Mouse (Mus musculus) adrenal gland, postnatal 10 days (tissue): Measurements from ENCODE around the gene Atp5e. TPM values are rescaled to one million over a fixed set of nuclear protein-coding genes. Genes with fewer than 3 reads are reported as not detected.

Source experiments
- DNase-seq: peaks from one replicate; pipeline ENCODE4 v3.0.0; 2021; ENCODE audit warnings: mixed read lengths
- total RNA-seq, 2 experiments: library from RNA; stranded (reverse); gene quantifications; 2 replicates each; pipeline ENCODE4 v1.2.3; 2021

Atp5e gene
- total RNA-seq, 2 experiments from 2014 or later, result 569 to 676 TPM

DNA sequence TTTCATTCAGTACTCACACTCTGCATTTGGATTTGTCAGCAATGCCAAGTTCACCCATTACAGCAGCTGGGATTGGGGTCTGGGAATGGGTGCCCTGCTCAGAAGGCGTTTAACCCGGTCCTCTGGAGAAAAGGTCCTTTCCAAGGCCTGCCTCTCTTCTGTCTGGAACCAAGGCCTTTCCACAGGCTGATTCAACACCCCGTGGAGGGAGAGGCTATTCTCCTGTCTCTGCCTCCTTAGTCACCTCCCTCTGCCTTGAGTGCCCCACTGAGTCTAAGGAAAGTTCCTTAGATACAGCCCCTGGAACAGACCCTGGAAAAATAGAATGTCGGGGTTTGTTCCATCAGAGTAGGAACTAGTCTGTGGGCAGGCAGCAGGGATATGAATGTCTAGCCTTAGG, 15.5 kb downstream of the Atp5e start:
- no peak for DNase-seq

DNA sequence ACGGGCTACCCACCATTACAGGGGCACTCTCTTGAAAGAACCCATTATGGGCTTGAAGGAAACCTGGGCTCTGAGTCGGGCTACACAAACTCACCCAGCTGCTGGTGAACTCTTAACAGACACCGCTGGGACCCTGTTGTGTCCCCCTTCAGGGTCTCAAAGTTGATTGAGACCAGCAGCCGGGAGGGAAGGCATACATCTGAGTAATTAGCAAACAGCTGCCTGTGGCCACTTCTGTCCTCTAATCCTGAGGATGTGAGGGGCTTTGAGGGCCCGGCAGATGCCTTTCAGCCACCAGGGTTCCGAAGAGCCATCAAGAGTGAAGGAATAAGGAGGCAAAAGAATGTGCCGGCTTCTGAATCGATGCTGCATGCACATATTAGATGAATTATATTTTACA, 17.0 kb downstream of the Atp5e start:
- DNase-seq, result no peak

DNA sequence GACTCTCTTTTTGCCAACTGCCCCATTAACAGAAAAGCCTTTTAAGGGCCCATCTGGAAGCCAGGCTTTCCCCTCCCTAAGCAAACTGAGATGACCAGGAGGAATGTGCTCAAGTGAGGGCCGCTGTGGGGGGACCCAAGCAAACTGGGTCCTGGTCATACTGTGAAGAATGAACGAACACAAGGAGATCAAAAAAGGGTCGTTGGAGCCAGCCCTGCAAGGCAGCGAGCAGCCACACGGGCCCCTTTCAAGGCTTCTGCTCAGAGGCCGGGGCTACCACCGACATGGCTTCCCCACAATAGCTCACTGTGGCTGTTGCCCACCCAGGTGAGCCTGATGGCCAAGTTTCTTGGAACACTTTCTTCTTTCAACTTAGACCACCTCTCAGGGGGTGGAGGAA, 17.4 kb downstream of the Atp5e start:
- no peak for DNase-seq

DNA sequence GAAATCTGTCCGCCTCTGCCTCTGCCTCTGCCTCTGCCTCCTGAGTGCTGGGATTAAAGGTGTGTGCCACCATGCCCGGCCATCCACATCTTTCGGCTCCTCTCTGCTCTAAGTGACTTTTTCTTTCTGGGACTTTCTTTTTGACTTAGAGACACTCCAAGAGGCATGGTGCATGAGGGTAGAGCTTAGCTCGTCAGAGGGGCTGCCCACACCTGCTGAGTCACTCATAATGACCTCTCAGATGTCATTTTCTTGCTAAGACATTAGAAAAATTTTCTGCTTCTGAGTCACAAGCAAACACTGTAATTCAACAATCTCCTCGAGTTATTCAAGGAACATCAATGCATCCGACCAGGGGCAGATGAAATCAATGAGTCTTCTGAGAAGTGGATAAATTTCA, 18.9 kb downstream of the Atp5e start:
- DNase-seq, result no peak

DNA sequence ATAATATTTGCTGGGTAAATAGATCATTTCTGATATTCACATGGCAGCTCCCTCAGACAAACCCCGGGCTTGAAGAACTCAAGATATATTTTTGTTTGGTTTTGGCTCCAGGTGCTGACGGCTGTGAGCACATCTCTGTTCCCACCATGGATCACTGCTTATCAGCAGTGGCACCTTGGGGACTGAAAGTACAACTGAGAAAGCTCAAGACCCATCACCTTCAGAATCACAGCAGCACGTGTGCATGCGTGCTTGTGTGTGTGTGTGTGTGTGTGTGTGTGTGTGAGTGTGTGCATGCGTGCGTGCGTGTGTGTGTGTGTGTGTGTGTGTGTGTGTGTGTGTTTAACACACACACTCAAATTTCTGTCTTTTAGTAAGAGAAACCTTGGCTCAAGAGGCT, 19.5 kb downstream of the Atp5e start:
- no peak for DNase-seq

DNA sequence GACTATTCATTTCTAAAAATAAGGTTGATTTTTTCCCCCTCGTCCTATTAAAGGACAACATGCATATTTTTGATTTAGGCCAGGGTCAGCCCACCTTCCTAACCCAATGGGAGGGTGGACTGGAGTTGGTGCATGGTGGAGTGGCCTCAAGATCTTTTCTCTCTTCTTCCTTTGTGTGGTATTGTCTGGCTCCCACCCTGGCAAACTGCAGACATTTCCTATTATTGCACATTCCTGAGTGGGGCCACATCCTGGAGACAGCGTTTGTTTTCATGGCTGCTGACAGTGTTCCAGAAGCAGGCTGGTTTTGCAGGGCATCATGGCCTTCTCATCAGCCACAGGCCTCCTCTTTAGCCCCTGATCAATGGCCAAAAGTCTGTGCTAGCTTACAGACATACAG, 20.9 kb downstream of the Atp5e start:
- no peak for DNase-seq

DNA sequence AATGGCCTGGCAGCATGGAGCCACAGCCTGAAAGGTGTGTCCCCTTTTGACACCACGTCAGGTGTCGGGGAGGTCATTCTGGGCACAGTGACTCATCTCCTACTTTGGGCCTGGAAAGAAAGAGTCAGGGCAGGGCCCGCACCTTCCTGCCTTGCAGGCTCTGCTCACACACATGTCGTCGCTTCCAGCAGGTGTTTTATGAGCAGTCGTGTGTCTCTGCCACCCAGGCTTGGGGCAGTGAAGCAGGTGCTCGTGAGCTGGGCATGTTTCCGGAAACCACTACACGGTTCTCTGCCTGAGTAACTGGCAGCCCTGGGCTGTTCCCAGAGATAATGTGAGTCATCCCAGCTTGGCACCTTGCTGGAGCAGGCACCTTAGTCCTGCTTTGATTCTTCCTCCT, 21.4 kb downstream of the Atp5e start:
- DNase-seq, result peak; percentile 31

DNA sequence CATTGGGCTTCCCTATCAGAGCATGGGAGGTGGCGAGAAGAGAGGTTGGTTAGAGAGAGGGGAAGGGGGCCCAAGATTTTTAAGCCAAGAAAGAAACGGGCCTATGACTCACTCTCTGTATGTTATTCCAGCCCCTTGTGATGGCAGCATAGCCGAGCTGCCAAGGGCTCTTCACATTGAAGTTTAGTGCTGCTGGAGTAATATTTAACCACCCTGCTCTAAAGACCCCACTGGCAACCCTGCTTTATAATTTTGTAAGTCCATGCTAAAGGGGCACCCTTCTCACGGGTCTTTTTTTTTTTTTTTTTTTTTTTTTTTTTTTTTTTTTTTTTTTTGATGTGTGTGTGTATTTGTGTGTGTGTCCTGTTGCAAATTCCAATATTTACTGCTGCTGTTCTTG, 22.0 kb downstream of the Atp5e start:
- DNase-seq, result no peak

DNA sequence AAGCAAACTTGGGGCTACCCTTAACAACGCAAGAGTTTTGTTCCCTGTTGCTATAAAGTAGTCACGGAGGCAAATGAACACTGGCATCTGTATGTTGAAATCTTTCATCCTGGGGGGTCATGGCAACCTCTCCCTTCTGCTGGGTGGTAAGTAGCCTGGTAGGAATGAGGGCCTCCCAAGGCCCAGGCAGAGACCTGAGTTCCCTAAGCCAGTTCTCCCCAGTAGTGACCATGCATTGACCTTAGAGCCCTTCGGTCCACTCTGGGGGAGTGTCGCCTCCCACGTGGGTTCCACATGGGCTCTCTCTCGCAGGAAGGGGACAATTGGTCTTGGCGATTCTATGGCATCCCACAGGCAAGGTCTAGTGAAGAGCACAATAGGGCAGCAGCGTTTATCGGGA, 23.9 kb downstream of the Atp5e start:
- DNase-seq, result no peak

DNA sequence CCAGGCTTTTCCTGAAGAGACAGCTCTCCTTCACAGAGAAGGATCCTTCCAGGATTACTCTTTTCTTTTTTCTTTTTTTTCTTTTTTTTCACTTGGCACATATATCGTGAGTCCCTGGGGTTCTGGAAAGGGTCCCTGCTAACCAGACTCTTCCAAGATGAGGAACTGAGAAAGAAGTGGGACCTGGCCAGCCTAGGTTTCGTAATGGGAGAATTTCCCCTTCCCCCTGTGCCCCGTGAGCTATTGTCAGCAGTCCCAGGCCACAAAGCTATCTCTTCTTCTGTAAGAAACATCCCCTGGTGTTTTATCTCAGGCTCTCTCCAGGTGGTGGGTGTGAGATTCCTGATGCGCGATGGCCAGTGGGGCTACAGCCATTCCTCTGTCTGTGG, 24.5 kb downstream of the Atp5e start:
- DNase-seq, result no peak

DNA sequence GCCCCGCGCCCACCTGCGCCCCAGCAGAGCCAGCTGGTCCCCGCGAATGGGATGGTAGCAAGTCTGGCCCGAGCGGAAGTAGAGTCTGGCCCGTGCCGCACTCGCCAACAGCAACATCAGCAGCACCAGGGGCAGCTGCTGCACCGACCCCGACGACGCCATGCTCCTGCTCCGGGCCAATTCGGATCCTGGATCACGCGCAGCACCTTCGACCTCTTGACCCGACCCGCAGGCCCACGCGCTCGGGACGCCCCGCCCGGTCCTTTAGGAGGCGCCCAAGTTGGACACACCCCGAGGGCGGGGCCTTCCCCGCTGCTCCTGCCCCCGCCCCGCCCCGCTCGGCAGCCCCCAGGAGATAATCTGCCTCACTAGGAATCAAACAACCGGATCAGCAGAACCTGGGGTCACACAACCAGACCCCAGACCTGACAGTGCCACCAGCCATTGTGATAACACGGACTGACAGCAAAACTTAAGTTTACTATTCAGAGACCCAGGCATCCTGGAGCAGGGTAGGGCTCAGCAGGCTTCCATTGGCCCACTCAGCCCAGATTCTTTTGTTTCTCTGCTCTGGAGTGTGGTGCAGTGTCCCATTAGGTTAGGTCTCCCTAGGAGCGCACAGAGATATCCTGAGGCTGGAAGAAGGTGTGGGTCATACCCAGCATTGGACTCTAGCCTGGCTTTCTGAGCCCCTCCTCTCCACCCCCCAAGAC, 25.0 kb downstream of the Atp5e start, which contains the start of gene Ctsz:
Gene Ctsz, minus strand, starts transcription at position 303 of the 713 bp plus-strand sequence.
- DNase-seq, result peak; percentile 85

DNA sequence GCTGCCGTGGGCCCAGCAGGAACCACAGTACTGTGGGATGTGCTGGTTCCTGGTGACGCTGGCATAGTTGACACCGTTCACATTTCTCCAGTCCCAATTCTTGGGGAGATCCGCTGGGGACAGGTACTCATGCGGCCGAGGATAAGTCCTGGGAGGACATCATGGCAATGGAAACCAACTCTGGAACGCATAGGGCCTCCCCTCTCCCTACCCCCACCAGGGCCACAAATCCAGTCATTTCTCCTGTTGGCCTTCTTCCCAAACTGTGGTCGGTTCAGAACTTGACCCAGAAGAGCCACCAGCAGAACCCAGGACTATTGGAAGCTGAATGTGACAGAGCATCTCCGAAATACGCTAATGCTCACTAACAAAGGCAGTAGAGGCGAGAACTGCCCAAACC, 25.7 kb downstream of the Atp5e start:
- no peak for DNase-seq

DNA sequence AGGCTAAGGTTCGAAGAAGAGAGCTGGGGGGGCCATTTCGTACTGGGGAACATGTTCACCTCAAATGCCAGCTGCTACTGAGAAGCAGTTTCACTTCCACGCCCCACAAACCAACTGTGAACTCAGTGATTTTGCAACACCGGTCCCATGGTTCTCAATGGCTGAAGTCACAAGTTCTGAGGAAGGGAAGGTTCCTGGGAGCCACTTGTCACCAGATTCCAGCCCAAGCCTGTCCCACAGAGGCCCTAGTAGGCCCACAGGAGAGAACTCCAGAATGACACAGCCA, 26.3 kb downstream of the Atp5e start:
- DNase-seq, result peak; percentile 40

DNA sequence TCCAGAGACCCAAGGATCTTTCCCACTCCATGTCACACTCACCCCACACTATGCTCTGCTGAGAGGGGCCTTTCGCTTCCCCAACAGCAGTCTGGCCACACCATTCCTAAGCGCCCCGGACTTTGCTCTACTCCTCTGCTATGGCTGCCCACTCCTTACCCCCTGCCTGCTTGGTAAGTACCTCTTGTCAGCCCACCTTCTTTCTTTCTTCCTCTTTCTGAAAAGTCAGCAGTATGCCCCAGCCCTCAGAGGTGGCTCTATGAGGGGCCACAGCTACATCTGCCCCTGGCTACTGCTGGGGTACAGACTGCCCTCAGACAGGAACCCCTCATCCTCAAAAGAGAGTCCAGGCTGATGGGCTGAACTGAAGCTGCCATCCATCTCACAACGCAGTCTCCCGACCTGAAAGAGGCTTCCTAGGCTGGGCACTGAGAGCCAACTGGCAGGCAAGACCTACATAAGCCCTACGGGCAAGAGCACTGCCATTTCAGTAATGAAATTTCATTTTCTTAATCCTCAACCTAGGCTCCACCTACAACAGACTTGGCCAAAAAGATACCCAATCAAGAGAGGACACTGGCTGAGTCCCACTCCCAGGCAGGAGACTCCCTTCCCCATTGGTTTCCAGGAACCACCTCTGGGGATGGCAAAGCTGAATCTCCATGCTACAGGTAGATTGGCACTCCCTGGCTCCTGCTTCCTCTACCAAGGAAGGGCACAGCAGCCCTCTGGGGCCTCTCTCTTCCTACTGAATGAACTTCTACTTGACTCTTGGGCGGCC, 26.8 kb downstream of the Atp5e start:
- no peak for DNase-seq

DNA sequence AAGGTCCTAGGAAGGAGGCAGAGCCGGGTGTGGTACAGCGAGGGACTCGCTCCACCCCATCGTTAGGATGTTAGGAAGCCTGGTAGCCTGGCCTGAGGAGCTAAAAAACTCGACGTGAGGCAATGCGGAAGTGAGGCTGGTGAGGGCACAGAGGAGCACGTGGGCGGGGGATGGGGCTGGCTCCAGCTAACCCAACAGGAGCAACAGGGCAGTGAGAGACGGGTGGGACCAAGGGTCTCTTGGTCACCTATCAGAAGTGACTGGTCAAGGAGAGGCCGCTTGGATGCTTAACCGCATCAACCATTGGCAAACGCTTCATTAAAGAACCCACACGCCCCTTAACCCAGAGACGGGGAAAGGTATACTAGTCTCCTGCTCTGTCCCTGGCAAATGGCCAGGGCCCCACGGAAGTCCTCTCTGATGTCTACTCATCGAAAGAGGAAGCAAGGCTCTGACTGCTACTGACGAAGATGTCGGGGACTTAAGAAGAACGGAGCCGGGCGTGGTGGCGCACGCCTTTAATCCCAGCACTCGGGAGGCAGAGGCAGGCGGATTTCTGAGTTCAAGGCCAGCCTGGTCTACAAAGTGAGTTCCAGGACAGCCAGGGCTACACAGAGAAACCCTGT, 27.7 kb downstream of the Atp5e start:
- DNase-seq, result no peak

DNA sequence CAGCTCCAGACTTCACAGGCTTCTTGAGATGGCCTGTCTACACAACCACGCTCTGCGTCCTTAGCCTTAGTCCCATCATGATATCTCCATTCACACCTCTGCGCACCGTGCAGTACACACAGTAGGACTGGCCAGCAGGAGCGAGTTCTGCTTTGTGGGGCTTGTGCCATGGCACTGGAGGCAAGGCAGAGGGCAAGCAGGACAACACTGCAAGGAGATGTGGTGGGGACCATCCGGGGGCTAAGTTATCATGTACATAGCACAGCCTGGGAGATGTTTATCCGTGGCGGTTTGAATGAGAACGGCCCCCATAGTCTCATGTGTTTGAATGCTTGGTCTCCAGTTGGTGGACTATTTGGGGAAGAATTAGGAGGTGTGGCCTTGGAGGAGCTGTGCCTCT, 29.0 kb downstream of the Atp5e start:
- no peak for DNase-seq

DNA sequence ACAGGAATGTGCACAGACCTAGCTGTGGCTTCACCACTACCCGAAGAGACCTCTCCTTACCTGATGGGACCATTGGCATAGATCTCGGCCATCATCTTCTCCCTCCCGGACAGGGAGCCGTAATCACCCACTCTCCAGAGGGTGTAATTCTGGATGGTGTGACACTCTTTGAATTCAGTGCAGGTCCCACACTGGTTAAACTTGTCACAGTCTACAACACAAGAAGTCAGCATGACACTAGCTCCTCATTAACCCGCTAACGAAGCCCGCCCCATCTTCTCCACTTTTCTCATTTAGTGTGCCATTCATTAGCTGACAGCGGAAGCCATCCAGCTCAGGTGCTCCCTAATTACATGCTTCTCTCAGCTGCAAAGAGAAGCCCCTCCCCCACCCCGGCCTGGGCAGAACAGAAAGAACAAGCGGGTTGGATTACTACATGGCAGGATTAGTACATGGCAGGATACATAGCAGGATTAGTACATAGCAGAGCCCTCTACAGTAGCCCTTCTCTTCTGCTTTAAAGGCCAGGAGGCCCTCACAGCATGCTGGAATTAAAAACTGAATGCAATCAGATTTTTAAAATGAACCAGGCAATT, 34.8 kb downstream of the Atp5e start:
- DNase-seq, result no peak

DNA sequence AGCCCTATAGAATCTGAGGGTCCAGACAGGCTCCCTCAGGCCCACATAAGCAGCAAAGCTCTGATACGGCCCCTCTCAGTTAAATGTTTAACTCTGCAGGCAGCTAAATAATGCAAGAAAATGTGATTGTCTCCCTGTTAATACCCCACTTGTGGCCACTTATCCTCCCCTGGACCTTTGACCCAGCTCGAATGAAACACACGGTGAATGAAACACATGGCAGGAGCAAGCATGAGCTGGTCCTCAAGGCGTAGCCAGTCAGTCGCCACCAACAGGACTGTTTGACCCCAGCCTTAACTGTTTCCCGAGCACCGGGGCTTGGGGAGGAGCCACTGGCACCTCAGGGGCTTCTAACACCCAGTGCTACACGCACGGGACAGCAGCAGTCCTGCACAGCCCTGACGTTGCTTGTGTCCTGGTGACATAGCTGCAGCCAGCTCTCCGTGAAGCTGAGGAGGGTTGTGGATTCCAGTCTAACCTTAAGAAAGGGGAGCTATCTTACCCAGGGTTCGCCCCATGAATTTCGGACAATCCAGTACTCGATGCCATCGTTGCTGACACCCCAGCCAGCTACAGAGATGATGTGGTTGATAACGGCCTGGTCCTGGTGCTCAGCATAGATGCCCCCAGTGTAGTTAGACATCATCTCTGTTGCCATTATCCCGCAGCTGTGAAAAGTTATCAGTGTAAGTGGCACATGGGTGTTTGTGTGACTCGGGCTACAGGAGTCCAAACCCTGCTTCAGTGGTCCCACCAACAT, 35.6 kb downstream of the Atp5e start:
- DNase-seq, result no peak

DNA sequence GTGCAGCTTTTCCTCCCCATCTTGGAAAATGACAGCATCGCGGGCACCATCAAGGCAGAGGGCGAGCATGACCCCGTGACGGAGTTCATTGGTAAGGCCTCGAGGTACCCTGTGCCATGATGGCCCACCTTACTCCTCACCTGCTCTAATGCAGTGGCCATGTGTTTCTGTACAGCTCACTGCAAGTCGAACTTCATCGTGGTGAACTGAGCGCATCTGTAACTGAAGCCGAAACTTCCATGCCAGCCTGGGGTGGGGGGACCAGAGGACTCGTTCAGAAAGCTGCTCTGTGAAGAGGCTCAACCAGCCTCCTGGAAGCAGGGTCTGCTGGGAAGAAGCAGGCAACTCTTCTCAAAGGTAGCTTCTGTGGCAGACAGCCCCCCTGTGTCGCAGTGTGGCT, 37.0 kb downstream of the Atp5e start:
- no peak for DNase-seq

DNA sequence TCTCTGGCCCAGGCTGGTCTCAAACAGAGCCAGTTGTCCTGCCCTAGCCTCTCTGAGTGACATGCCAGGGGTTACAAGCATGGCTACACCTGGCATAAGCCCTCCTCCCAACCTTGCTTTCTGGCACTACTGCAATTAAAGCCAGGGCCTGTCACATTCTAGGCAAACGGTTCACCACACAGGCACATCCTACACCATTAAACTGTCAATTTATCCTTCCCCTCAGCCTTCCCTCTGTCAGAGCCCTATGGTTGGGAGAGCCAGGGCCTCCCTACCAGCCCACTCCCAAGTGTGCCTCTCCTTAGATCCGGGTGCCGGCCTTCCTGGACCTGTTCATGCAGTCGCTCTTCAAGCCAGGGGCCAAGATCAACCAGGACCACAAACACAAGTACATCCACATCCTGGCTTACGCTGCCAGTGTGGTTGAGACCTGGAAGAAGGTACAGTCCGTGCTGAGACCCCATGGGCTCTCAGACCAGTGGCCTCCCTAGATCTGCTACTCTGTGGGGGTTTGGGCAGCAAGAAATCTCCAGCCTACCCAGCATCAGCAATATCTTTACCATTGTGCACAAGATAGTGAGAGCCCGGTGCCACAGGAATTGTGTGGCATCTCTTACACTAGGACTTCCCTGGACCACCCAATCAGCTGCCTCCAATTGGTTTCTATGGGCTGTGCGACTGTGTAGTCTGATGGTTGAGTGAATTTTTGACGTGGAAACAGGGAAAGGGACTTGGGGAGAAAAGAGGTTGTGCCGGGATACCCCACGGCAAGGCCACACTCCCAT, 39.4 kb downstream of the Atp5e start:
- no peak for DNase-seq

DNA sequence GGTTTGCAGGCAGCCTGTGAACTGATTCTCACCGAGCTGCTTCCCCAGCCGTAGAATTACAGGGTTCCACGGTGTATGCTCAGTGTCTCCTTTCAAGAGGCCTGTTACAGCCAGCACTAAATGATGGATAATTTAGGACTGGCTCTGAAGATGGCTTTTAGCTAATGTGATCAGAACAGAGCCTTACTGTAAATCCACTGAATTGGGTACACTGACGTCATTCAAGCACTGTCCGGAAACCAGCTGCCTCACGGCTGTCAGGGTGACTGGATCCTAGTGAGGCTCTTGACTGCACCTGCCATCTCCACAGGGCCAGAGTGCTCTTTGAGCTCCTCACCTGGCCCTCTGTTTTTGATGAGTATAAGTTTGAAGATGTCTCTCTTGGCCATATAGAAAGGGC, 42.8 kb downstream of the Atp5e start:
- no peak for DNase-seq
